9 mouse cellular contexts compared by ENCODE assay signal in the genomic region with DNA sequence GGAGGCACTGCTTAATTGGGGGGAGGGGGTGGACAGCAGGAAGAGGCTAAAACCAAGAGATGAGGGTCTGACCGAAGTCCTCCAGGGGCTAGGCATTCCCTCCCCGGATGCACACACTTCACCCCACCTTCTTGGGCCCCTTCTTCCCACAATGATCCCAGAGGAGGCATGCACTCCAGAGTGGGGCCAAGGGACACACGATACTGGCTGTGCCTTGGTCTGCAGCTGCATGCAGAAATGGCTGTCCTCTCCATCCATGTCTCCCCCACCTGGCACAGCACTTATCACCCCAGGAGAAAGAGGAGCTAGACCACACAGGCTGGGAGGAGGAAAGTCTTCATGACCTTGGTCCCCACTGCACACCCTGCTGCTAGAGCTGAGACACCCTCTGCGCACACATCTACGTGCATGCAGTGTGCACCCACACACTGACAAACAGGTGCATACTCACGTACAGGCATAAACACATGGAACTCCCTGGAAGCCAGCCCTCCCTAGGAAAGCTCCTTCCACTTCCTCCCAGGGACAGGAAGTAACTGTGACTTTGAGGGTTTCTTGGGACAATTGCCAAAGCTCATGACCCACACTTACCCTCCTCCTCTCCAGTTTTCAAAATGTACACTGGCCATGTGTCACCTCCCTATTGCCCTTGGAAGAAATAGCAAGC. TPM values are rescaled to one million over a fixed set of nuclear protein-coding genes. Genes with fewer than 3 reads are reported as not detected.
DNase-seq lines count a peak whose midpoint lies in the region; ATAC-seq and TF ChIP-seq lines count a peak whose summit lies in the region.
"Had no signal": no experiment of that assay in that cellular context is flagged by ENCODE, and none has a peak within 500 bp of the region (broad histone marks: within the 10 kb centered on the region; RNA-seq: fewer than 3 reads in every experiment).

No protein-coding gene starts in this region.

- peak; percentile 70 for DNase-seq in kidney, adult 2 months
- no peak for DNase-seq in kidney, adult 18-20 months
- DNase-seq in right cerebral cortex, postnatal 4 days: no peak
- no peak for DNase-seq in forebrain, embryonic 14.5 days (ENCODE audit: low spot score)

- no peak overlapping the region for H3K4me3 ChIP-seq in kidney, adult 2 months (ENCODE audit: insufficient read depth, low read depth, low read length)
- H3K4me3 ChIP-seq in brown adipose tissue, adult 24 weeks (ENCODE audit: insufficient read depth, low read depth, low read length): peak overlapping the region; percentile 11
- H3K4me3 ChIP-seq in heart, embryonic 14.5 days (ENCODE audit: control insufficient read depth in 1 of 2, insufficient read depth in 1 of 2, low read depth in 1 of 2, low read length in 2 of 2): no peak overlapping the region
- no peak overlapping the region; the same call in 1 of the 2 replicates for H3K4me3 ChIP-seq in liver, embryonic 16.5 days (ENCODE audit: low read depth, low read length)
- no peak overlapping the region for H3K4me3 ChIP-seq in forebrain, embryonic 14.5 days (ENCODE audit: low read depth, low read length)

- H3K9me3 ChIP-seq in heart, embryonic 14.5 days (ENCODE audit: control insufficient read depth, low read length): no peaks in the 10 kb centered on the region
- no peaks in the 10 kb centered on the region for H3K9me3 ChIP-seq in liver, embryonic 16.5 days (replicated peaks; ENCODE audit: control insufficient read depth, low read length)
- H3K9me3 ChIP-seq in forebrain, embryonic 14.5 days (replicated peaks; ENCODE audit: control insufficient read depth, low read length): no peaks in the 10 kb centered on the region

- H3K4me1 ChIP-seq in kidney, adult 2 months (ENCODE audit: control insufficient read depth, insufficient read depth, low read length): peaks cover 47% of the 10 kb centered on the region
- peaks cover 68% of the 10 kb centered on the region for H3K4me1 ChIP-seq in brown adipose tissue, adult 24 weeks (ENCODE audit: control insufficient read depth, insufficient read depth, insufficient read length, low read length)
- peaks cover 25 to 27% of the 10 kb centered on the region in 2 experiments for H3K4me1 ChIP-seq in heart, embryonic 14.5 days (ENCODE audit: control insufficient read depth in 2 of 2, insufficient read depth in 2 of 2, low read length in 2 of 2)
- H3K4me1 ChIP-seq in liver, embryonic 16.5 days (ENCODE audit: control insufficient read depth, low read depth, low read length): peaks cover 57% of the 10 kb centered on the region
- H3K4me1 ChIP-seq in forebrain, embryonic 14.5 days (ENCODE audit: control insufficient read depth, insufficient read depth, low read length): no peaks in the 10 kb centered on the region

- H3K27ac ChIP-seq in kidney, adult 2 months (ENCODE audit: insufficient read depth, low read depth, low read length): peak overlapping the region; percentile 33
- H3K27ac ChIP-seq in brown adipose tissue, adult 24 weeks (replicated peaks; ENCODE audit: low read depth, low read length): peak overlapping the region; percentile 98
- H3K27ac ChIP-seq in heart, embryonic 14.5 days (replicated peaks in 1 of 2; ENCODE audit: control insufficient read depth in 1 of 2, insufficient read depth in 1 of 2, low read depth in 2 of 2, low read length in 2 of 2): peak overlapping the region; percentile 69 to 76
- H3K27ac ChIP-seq in liver, embryonic 16.5 days (ENCODE audit: low read length): peak overlapping the region; percentile 85
- no peak overlapping the region for H3K27ac ChIP-seq in forebrain, embryonic 14.5 days (ENCODE audit: low read depth, low read length)

- TF ChIP-seq POLR2A in kidney, adult 2 months (IDR thresholded peaks at IDR 0.05; ENCODE audit: low read depth, low read length): no peak

- 68% methylated on average over 6 of the region's 6 CpGs for WGBS in kidney, adult 2 months
- WGBS in heart, embryonic 14.5 days: 71% methylated on average over 6 of the region's 6 CpGs
- 47% methylated on average over 6 of the region's 6 CpGs for WGBS in liver, embryonic 16.5 days (ENCODE audit: insufficient replicate concordance)
- WGBS in forebrain, embryonic 14.5 days: 89% methylated on average over 6 of the region's 6 CpGs

- H3K4me2 ChIP-seq in heart, embryonic 14.5 days (ENCODE audit: low read length): no peak overlapping the region
- peak overlapping the region; percentile 38; the same call in 1 of the 2 replicates for H3K4me2 ChIP-seq in liver, embryonic 16.5 days (ENCODE audit: low read depth, low read length)
- H3K4me2 ChIP-seq in forebrain, embryonic 14.5 days (ENCODE audit: low read length): no peak overlapping the region

- H3K9ac ChIP-seq in heart, embryonic 14.5 days (ENCODE audit: low read length): no peak overlapping the region
- H3K9ac ChIP-seq in liver, embryonic 16.5 days (ENCODE audit: low read depth, low read length): no peak overlapping the region
- no peak overlapping the region for H3K9ac ChIP-seq in forebrain, embryonic 14.5 days (ENCODE audit: low read length)

- H3K36me3 ChIP-seq in kidney, adult 2 months (ENCODE audit: control insufficient read depth, insufficient read depth, low read length): no peaks in the 10 kb centered on the region
- no peaks in the 10 kb centered on the region for H3K36me3 ChIP-seq in heart, embryonic 14.5 days (ENCODE audit: control insufficient read depth, insufficient read depth, low read length)
- no peaks in the 10 kb centered on the region for H3K36me3 ChIP-seq in liver, embryonic 16.5 days (ENCODE audit: control insufficient read depth, insufficient read depth)
- no peaks in the 10 kb centered on the region for H3K36me3 ChIP-seq in forebrain, embryonic 14.5 days (ENCODE audit: control insufficient read depth, insufficient read depth, low read length)

- ATAC-seq in heart, embryonic 14.5 days (ENCODE audit: insufficient number of reproducible peaks, insufficient read depth, low FRiP score, low read depth): no peak
- ATAC-seq in liver, embryonic 16.5 days (ENCODE audit: low read depth): no peak
- no peak for ATAC-seq in monocyte, adult 5-6 weeks (replicated peaks; ENCODE audit: insufficient number of reproducible peaks, low FRiP score, low TSS enrichment, poor library complexity, severe bottlenecking)
- ATAC-seq in forebrain, embryonic 14.5 days: no peak

- no peak for TF ChIP-seq CTCF in kidney, adult 2 months (conservative IDR thresholded peaks at IDR 0.05; ENCODE audit: insufficient read depth, insufficient read length, low read depth, low read length)

- no peaks in the 10 kb centered on the region for H3K27me3 ChIP-seq in kidney, adult 2 months (replicated peaks; ENCODE audit: control insufficient read depth, insufficient read depth, low read length)
- H3K27me3 ChIP-seq in heart, embryonic 14.5 days (ENCODE audit: control insufficient read depth, insufficient read depth, low read length): no peaks in the 10 kb centered on the region
- H3K27me3 ChIP-seq in liver, embryonic 16.5 days (ENCODE audit: control insufficient read depth, insufficient read depth, low read depth, low read length): no peaks in the 10 kb centered on the region
- no peaks in the 10 kb centered on the region for H3K27me3 ChIP-seq in forebrain, embryonic 14.5 days (replicated peaks; ENCODE audit: control insufficient read depth, insufficient read depth, low read length)

RNA-seq across cellular contexts. Expression of a gene that starts 7.7 kb away (rescaled TPM):
- 115 and 194 TPM in 2 replicates for polyA plus RNA-seq in kidney, adult 2 months (2012; rRNA removed)
- 1.9 and 2.2 TPM in 2 replicates for polyA plus RNA-seq in brown adipose tissue, adult 24 weeks (2012; ENCODE audit: insufficient read depth, insufficient read length, missing spikeins)
- 0.47 and 0.66 TPM in 2 replicates for polyA plus RNA-seq in heart, embryonic 14.5 days (2014; fragmentation: Nextera tagmentation; extraction: Ambion mirVana)
- polyA plus RNA-seq in liver, embryonic 16.5 days (2015; fragmentation: Nextera tagmentation; extraction: Ambion mirVana): 47.3 and 57.9 TPM in 2 replicates
- total RNA-seq in monocyte, adult 5-6 weeks (2017): 6.2 to 9.9 TPM (median 7.8 TPM) in 3 replicates
- 0.15 and 0.28 TPM in 2 replicates for polyA plus RNA-seq in forebrain, embryonic 14.5 days (2014; fragmentation: Nextera tagmentation; extraction: Ambion mirVana)
- total RNA-seq: common myeloid progenitor, adult 5-6 weeks had no signal

RNA-seq across cellular contexts. Expression of a gene that starts 20.3 kb away (rescaled TPM):
- polyA plus RNA-seq in kidney, adult 2 months (2012; rRNA removed): 0.07 and 0.11 TPM in 2 replicates
- polyA plus RNA-seq in brown adipose tissue, adult 24 weeks (2012; ENCODE audit: insufficient read depth, insufficient read length, missing spikeins): not detected in 2 replicates
- 0.27 TPM in 1 of 2 replicates, not detected in the other for polyA plus RNA-seq in heart, embryonic 14.5 days (2014; fragmentation: Nextera tagmentation; extraction: Ambion mirVana)
- 0.04 TPM in 1 of 2 replicates, not detected in the other for polyA plus RNA-seq in liver, embryonic 16.5 days (2015; fragmentation: Nextera tagmentation; extraction: Ambion mirVana)
- total RNA-seq in monocyte, adult 5-6 weeks (2017): not detected in 3 replicates
- polyA plus RNA-seq in forebrain, embryonic 14.5 days (2014; fragmentation: Nextera tagmentation; extraction: Ambion mirVana): 16.9 and 19.5 TPM in 2 replicates
- total RNA-seq: common myeloid progenitor, adult 5-6 weeks had no signal

RNA-seq across cellular contexts. Expression of a gene that starts 31.5 kb away (rescaled TPM):
- polyA plus RNA-seq in kidney, adult 2 months (2012; rRNA removed): 48.2 and 55.6 TPM in 2 replicates
- polyA plus RNA-seq in brown adipose tissue, adult 24 weeks (2012; ENCODE audit: insufficient read depth, insufficient read length, missing spikeins): 72.3 and 74.2 TPM in 2 replicates
- polyA plus RNA-seq in heart, embryonic 14.5 days (2014; fragmentation: Nextera tagmentation; extraction: Ambion mirVana): 25.0 and 25.4 TPM in 2 replicates
- polyA plus RNA-seq in liver, embryonic 16.5 days (2015; fragmentation: Nextera tagmentation; extraction: Ambion mirVana): 10.0 and 12.1 TPM in 2 replicates
- total RNA-seq in monocyte, adult 5-6 weeks (2017): 8.7 to 15.0 TPM (median 10.3 TPM) in 3 replicates
- 12.3 and 16.6 TPM in 2 replicates for polyA plus RNA-seq in forebrain, embryonic 14.5 days (2014; fragmentation: Nextera tagmentation; extraction: Ambion mirVana)

Comparison
In these comparisons a context has a peak if more than half of its experiments do, and no peak if none do; other contexts are left out.
1. RNA of a gene that starts 7.7 kb away (polyA plus RNA-seq): 115 to 194 TPM in kidney, adult 2 months and 47.3 to 57.9 TPM in liver, embryonic 16.5 days; 1.9 to 2.2 TPM in brown adipose tissue, adult 24 weeks, 0.47 to 0.66 TPM in heart, embryonic 14.5 days and 0.15 to 0.28 TPM in forebrain, embryonic 14.5 days; every median in the first group is over 10 times any median in the second.
2. RNA of a gene that starts 20.3 kb away (polyA plus RNA-seq): 16.9 to 19.5 TPM in forebrain, embryonic 14.5 days; 0.27 TPM in heart, embryonic 14.5 days, 0.07 to 0.11 TPM in kidney, adult 2 months, 0.04 TPM in liver, embryonic 16.5 days and not detected in brown adipose tissue, adult 24 weeks; every median in the first group is over 10 times any median in the second.